Mouse (Mus musculus): ENCODE data around the gene Eef1akmt1.

DNA sequence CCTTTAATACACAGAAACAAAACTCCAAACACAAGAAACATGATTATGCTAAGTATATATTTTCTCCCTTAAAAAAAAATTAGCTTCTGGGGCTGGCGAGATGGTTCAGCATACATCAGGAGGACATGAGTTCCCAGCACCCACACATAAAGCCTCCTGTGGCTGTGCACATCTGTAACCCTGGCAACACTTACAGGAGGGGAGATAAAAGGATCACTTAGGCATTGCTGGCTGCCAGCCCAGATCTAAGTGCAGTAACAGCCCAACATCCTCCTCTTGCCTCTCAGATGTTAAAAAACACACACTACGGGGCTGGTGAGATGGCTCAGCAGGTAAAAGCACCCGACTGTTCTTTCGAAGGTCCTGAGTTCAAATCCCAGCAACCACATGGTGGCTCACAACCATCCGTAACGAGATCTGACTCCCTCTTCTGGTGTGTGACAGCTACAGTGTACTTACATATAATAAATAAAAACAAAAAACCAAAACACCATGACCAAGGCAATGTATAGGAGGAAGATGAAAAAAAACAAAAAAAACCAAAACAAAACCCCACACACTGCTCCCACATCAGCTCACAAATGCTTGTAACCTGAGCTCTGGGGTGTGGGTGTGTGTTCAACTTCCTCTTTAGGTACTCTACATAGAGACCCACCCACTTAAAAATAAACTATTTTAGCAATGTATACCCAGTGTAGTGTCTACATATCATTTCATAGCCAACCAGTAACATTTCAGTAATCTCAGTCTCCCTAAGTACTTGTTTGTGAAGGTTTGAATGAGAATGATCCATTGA lies 3.6 kb upstream of the Eef1akmt1 start:
- TF ChIP-seq EP300 (IDR thresholded peaks at IDR 0.05; ENCODE audit: insufficient read depth, low read depth, low read length) (no peak), CTCF (IDR thresholded peaks at IDR 0.05) (no peak)

Measured in heart, adult 2 months (tissue).